Mouse (Mus musculus): Measurements from ENCODE around the gene Strn4.
A peak's percentile ranks its signal among the peaks of the same experiment; 100 is the strongest.

DNA sequence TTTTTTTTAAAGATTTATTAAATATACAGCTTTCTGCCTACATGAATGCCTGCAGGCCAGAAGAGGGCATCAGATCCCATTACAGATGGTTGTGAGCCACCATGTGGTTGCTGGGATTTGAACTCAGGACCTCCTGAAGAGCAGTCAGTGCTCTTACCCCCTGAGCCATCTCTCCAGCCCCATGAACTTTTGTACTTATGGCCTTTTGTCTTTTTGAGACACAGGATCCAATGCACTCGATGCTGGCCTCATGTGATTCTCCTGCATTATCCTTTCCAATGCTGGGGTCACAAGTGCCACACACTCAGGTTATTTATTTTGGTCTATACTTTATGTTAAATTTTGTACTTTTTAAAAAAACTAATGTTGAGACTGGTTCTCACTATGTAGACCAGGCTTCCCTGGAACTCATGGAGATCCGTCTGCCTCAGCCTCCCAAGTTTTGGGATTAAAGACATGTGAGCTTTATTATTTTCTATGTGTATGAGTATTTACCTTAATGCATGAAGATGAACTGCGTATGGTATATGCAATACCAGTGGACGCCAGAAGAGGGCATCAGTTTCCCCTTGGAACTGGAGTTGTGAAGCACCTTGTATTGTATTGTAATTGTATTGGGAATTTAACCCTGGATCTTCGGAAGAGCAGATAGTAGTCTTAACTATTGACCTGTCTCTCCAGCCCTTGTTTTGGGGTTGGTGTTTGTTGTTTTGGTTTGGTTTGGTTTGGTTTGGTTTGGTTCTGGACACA is 44.4 kb downstream of the Strn4 start:
- TF ChIP-seq USF2 (conservative IDR thresholded peaks at IDR 0.05; ENCODE audit: low read depth, low read length) (no peak), CTCF (conservative IDR thresholded peaks at IDR 0.05 in 1 of 2, IDR thresholded peaks at IDR 0.05 in 1 of 2; ENCODE audit: low read depth in 2 of 2, low read length in 2 of 2) (peak; percentile 66 to 84), E2F4 (IDR thresholded peaks at IDR 0.05; ENCODE audit: insufficient replicate concordance, low read depth, low read length) (no peak), NRF1 (IDR thresholded peaks at IDR 0.05; ENCODE audit: low read depth, low read length) (no peak), USF1 (IDR thresholded peaks at IDR 0.05; ENCODE audit: low read depth, low read length) (no peak)

Measured in CH12.LX (cell line).